In the genomic region with DNA sequence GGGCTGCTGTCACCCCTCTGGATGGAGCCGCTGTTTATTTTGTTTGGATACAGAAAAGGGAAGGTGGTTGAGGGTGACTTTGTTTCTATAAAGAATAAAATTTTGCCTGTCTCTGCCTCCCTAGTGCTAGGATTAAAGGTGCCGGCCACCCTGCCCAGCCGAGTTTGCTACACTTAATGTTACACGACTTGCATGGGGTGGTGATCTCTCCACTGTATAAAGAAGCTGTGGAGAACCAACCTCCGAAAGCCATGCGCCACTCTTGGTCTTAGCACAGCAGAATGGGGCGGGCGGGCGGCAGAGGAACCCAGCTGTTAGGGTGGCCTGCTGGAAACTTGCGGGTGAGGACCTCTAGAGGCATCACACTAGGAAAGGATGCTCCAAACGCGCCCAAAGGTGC, we compare ENCODE assay signal across 24 mouse cellular contexts. TPM values are rescaled to one million over a fixed set of nuclear protein-coding genes. Genes with fewer than 3 reads are reported as not detected.
DNase-seq lines count a peak whose midpoint lies in the region; ATAC-seq and TF ChIP-seq lines count a peak whose summit lies in the region.
"Had no signal": no experiment of that assay in that cellular context is flagged by ENCODE, and none has a peak within 500 bp of the region (broad histone marks: within the 10 kb centered on the region; RNA-seq: fewer than 3 reads in every experiment).

No protein-coding gene starts in this region.

- H3K4me3 ChIP-seq in forebrain, embryonic 11.5 days (ENCODE audit: low read depth, low read length): no peak overlapping the region
- H3K4me3 ChIP-seq in forebrain, embryonic 13.5 days: no peak overlapping the region
- no peak overlapping the region for H3K4me3 ChIP-seq in kidney, postnatal 0 days (replicated peaks; ENCODE audit: low read depth, low read length)
- H3K4me3 ChIP-seq: left cerebral cortex, adult 2 months had no signal

- no peak overlapping the region for H3K4me2 ChIP-seq in forebrain, embryonic 11.5 days (ENCODE audit: low read depth, low read length, severe bottlenecking)
- H3K4me2 ChIP-seq in forebrain, embryonic 13.5 days: no peak overlapping the region
- no peak overlapping the region for H3K4me2 ChIP-seq in kidney, postnatal 0 days (ENCODE audit: low read length)

- no peaks in the 10 kb centered on the region for H3K36me3 ChIP-seq in forebrain, embryonic 11.5 days (ENCODE audit: control insufficient read depth, insufficient read depth, low read length)
- no peaks in the 10 kb centered on the region for H3K36me3 ChIP-seq in forebrain, embryonic 13.5 days (ENCODE audit: poor library complexity, severe bottlenecking)
- no peaks in the 10 kb centered on the region for H3K36me3 ChIP-seq in kidney, postnatal 0 days (ENCODE audit: insufficient read depth, low read length)
- H3K36me3 ChIP-seq: forebrain, embryonic 15.5 days; G1E; heart, embryonic 12.5 days; hindbrain, embryonic 12.5 days; midbrain, embryonic 13.5 days had no signal

- TF ChIP-seq CTCF in kidney, postnatal 0 days (IDR thresholded peaks at IDR 0.05; ENCODE audit: low read depth): no peak

- H3K27ac ChIP-seq in forebrain, embryonic 11.5 days (ENCODE audit: low read depth, low read length): no peak overlapping the region
- H3K27ac ChIP-seq in forebrain, embryonic 13.5 days: no peak overlapping the region
- no peak overlapping the region for H3K27ac ChIP-seq in kidney, postnatal 0 days
- H3K27ac ChIP-seq: forebrain, embryonic 15.5 days; hindbrain, embryonic 12.5 days; left cerebral cortex, adult 2 months; midbrain, embryonic 13.5 days had no signal

- no peak for ATAC-seq in forebrain, embryonic 11.5 days (replicated peaks; ENCODE audit: low FRiP score)
- ATAC-seq in forebrain, embryonic 13.5 days: no peak
- ATAC-seq in kidney, postnatal 0 days (replicated peaks; ENCODE audit: low FRiP score, low read depth): no peak
- ATAC-seq: CD4-positive, CD25-positive, alpha-beta regulatory T cell, adult 4 months; liver, postnatal 0 days; Patski had no signal

- no peaks in the 10 kb centered on the region for H3K9me3 ChIP-seq in forebrain, embryonic 11.5 days (ENCODE audit: control insufficient read depth, low read length)
- no peaks in the 10 kb centered on the region for H3K9me3 ChIP-seq in forebrain, embryonic 13.5 days (replicated peaks)
- no peaks in the 10 kb centered on the region for H3K9me3 ChIP-seq in kidney, postnatal 0 days (replicated peaks; ENCODE audit: low read length)
- H3K9me3 ChIP-seq: forebrain, embryonic 15.5 days; G1E; heart, embryonic 12.5 days; hindbrain, embryonic 12.5 days; midbrain, embryonic 13.5 days had no signal

- peak; percentile 47 for DNase-seq in forebrain, embryonic 11.5 days (ENCODE audit: low spot score)
- peak; percentile 34 for DNase-seq in kidney, postnatal 0 days (ENCODE audit: low spot score)
- DNase-seq in kidney, adult 9 months: no peak
- DNase-seq in thymus, postnatal 4 days: peak; percentile 23
- no peak for DNase-seq in thymus, postnatal 10 days (ENCODE audit: low spot score in 2 of 2)
- DNase-seq in adrenal gland, adult 18-20 months (ENCODE audit: low spot score in 2 of 2): no peak
- DNase-seq: adrenal gland, adult 8-10 months; cerebellum, adult 11-12 months; cerebellum, postnatal 25 days; heart, postnatal 10 days; kidney, adult 8-10 months; left cerebral cortex, postnatal 4 days; liver, postnatal 0 days; lung, postnatal 36 days; thymus, postnatal 36 days had no signal

- WGBS in forebrain, embryonic 11.5 days: 58% methylated on average over 12 of the region's 12 CpGs
- 55% methylated on average over 12 of the region's 12 CpGs for WGBS in forebrain, embryonic 13.5 days
- 61% methylated on average over 12 of the region's 12 CpGs for WGBS in kidney, postnatal 0 days

- no peak overlapping the region for H3K9ac ChIP-seq in forebrain, embryonic 11.5 days (ENCODE audit: low read length)
- no peak overlapping the region for H3K9ac ChIP-seq in forebrain, embryonic 13.5 days
- H3K9ac ChIP-seq in kidney, postnatal 0 days (ENCODE audit: low read depth, low read length): no peak overlapping the region
- H3K9ac ChIP-seq: midbrain, embryonic 13.5 days had no signal

- H3K27me3 ChIP-seq in forebrain, embryonic 11.5 days (ENCODE audit: control insufficient read depth, insufficient read depth, low read length): peaks cover 18% of the 10 kb centered on the region
- peaks cover 44% of the 10 kb centered on the region for H3K27me3 ChIP-seq in forebrain, embryonic 13.5 days
- H3K27me3 ChIP-seq in kidney, postnatal 0 days (ENCODE audit: insufficient read depth, low read length): no peaks in the 10 kb centered on the region
- H3K27me3 ChIP-seq: Patski had no signal

- peaks cover 6% of the 10 kb centered on the region; the same call in 1 of the 2 replicates for H3K4me1 ChIP-seq in forebrain, embryonic 11.5 days (replicated peaks; ENCODE audit: control insufficient read depth, insufficient read depth, low read length)
- peaks cover 17% of the 10 kb centered on the region for H3K4me1 ChIP-seq in forebrain, embryonic 13.5 days
- 0 out of 2 replicates have a peak, but pooled peaks cover 6% of the 10 kb centered on the region for H3K4me1 ChIP-seq in kidney, postnatal 0 days (replicated peaks; ENCODE audit: insufficient read depth, low read length)

RNA-seq across cellular contexts. Expression of a gene that starts 1.2 kb away (rescaled TPM):
- polyA plus RNA-seq in forebrain, embryonic 11.5 days (2014; fragmentation: Nextera tagmentation; extraction: Ambion mirVana): 1.0 and 1.2 TPM in 2 replicates
- polyA plus RNA-seq in forebrain, embryonic 13.5 days (2015; fragmentation: Nextera tagmentation; extraction: Ambion mirVana): 0.34 and 0.46 TPM in 2 replicates
- polyA plus RNA-seq in kidney, postnatal 0 days (2015; fragmentation: Nextera tagmentation; extraction: Ambion mirVana): 2.4 and 3.7 TPM in 2 replicates
- 10 to 100 TPM in 1 of 2 experiments, 1 to 10 TPM in 1; 9.7 to 13.4 TPM for total RNA-seq in adrenal gland, adult 18-20 months (2021)

Comparison
In these comparisons a context has a peak if more than half of its experiments do, and no peak if none do; other contexts are left out.
1. DNase-seq: peak in forebrain, embryonic 11.5 days (single experiment), kidney, postnatal 0 days (single experiment) and thymus, postnatal 4 days (single experiment); none in kidney, adult 9 months (single experiment), thymus, postnatal 10 days (0 of 2) and adrenal gland, adult 18-20 months (0 of 2).